Mouse (Mus musculus) liver, embryonic 16.5 days (tissue): ENCODE measurements around the gene Soga1. TPM values are rescaled to one million over a fixed set of nuclear protein-coding genes. Genes with fewer than 3 reads are reported as not detected.

ENCODE experiments used
- ATAC-seq: fragments of 200-750 bp; cut with Nextera tagmentation; 2 replicates; pipeline ENCODE4 v1.8.0; 2017; ENCODE audit warnings: low read depth, mild to moderate bottlenecking, moderate number of reproducible peaks, moderate library complexity
- H3K27ac ChIP-seq: fragments of 300-500 bp; sonication (generic); 2 replicates; pipeline ENCODE4 v1.5.1; 2014; ENCODE audit warnings: mild to moderate bottlenecking, low read length
- H3K27me3 ChIP-seq: fragments of 300-500 bp; sonication (generic); 2 replicates; pipeline ENCODE4 v1.6.1; 2014; ENCODE audit warnings: low read depth, low read length, mixed read lengths; ENCODE audit not compliant: control insufficient read depth, insufficient read depth
- H3K36me3 ChIP-seq: fragments of 300-500 bp; sonication (generic); 2 replicates; pipeline ENCODE4 v1.6.1; 2014; ENCODE audit warnings: mild to moderate bottlenecking; ENCODE audit not compliant: control insufficient read depth, insufficient read depth
- H3K4me1 ChIP-seq: fragments of 300-500 bp; sonication (generic); 2 replicates; pipeline ENCODE4 v1.6.1; 2014; ENCODE audit warnings: low read depth, low read length, mixed read lengths; ENCODE audit not compliant: control insufficient read depth
- H3K4me2 ChIP-seq: fragments of 300-500 bp; sonication (generic); 2 replicates; pipeline ENCODE4 v1.6.1; 2014; ENCODE audit warnings: low read depth, low read length, mixed read lengths
- H3K4me3 ChIP-seq: fragments of 300-500 bp; sonication (generic); 2 replicates; pipeline ENCODE4 v1.5.1; 2014; ENCODE audit warnings: low read depth, mild to moderate bottlenecking, low read length
- H3K9ac ChIP-seq: fragments of 300-500 bp; sonication (generic); 2 replicates; pipeline ENCODE4 v1.6.1; 2014; ENCODE audit warnings: low read depth, low read length
- H3K9me3 ChIP-seq: fragments of 300-500 bp; sonication (generic); replicated peaks from 2 replicates; pipeline ENCODE4 v1.6.1; 2016; ENCODE audit warnings: low read length; ENCODE audit not compliant: control insufficient read depth
- WGBS: fragments of 180-500 bp; shearing (Covaris S2); extraction: QIAGEN DNeasy Blood & Tissue Kit; methylation state at CpG from one replicate; pipeline ENCODE4 v1.1.7; 2014; ENCODE audit not compliant: insufficient replicate concordance; 5-methylcytosine and 5-hydroxymethylcytosine counted together
- polyA plus RNA-seq: library from polyadenylated mRNA; unstranded; fragments of >200 nt; fragmentation: Nextera tagmentation; extraction: Ambion mirVana; gene quantifications from 2 replicates; pipeline ENCODE4 v1.2.1, GENCODE M21; 2015

Gene Soga1
- polyA plus RNA-seq, 1 experiment from 2014 or later = 1.8 TPM

DNA sequence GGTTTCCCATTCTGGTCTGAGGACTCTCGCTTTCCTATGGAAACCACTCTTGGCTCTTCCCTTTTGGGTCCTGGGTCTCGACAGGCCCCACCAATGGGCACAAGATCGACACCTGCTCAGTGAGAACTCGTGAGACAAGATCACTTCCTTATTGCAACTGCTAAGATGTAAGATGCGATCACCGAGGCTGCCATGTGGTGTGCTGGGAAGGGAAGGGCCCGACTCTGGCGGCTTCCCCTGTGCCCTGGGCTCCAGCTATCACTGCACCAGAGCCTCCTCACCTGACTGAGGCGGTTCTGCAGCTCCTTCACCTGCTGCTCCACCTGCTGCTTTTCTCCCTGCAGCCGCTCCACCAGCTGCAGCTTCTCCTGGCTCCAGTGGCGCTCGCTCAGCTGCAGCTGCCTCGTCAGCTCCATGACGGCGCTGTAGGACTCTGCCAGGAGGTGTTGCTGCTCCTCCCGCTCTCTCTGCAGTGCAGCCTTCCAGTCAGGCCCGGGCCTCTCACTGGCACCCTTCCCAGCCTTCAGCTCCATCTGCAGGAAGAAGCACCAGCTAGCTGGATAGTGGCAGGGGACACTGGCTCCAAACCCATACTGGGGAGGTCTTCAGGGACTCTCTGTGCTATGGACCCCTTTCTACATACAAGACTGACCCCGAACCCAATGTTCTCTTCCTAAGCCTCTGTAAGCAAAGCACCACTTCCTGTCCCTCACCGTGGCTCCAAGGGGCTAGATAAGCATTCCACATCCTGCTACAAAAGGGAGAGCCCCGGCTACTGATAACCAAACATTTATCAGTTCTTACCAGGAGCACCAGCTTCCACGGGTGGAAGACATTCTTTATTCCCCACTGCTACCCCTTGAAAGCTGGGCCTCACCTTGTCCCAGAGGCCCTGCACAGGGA lies 51.7 kb downstream of the Soga1 start:
- peak; percentile 87 for ATAC-seq
- Histone ChIP-seq H3K4me3 (peak overlapping the region; percentile 61), H3K27me3 (no peaks in the 10 kb centered on the region), H3K4me2 (peak overlapping the region; percentile 82), H3K4me1 (peaks cover 31% of the 10 kb centered on the region), H3K27ac (peak overlapping the region; percentile 89), H3K36me3 (peaks cover 30% of the 10 kb centered on the region), H3K9me3 (peaks cover 6% of the 10 kb centered on the region), H3K9ac (peak overlapping the region; percentile 60)
- WGBS = 24% methylated on average over 21 of the region's 21 CpGs

DNA sequence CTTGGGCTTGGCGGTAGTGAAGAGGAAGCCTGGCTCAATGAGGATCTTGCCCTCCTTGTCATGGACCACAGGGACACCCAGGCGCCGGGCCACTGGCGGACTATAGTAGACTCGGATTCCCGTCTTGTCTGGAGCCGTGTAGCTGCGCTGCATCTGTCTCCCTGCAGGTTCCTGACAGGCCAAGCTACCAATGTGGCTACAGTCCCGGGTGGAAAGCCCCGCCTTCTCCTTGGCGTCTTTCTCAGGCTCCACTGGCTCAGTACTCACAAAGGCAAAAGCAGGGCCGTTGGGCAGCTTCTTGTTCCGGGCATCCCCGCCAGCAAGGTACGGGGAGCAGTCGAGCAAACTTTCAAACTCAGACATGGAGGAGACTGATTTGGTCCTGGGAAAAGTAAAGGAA lies 57.9 kb downstream of the Soga1 start:
- Histone ChIP-seq H3K4me2 (no peak overlapping the region), H3K36me3 (peaks cover 46% of the 10 kb centered on the region), H3K27me3 (no peaks in the 10 kb centered on the region), H3K4me1 (peaks cover 4% of the 10 kb centered on the region), H3K9me3 (peaks cover 6% of the 10 kb centered on the region), H3K27ac (no peak overlapping the region), H3K9ac (no peak overlapping the region), H3K4me3 (no peak overlapping the region)
- no peak for ATAC-seq
- whole genome bisulfite sequencing = 85% methylated on average over 16 of the region's 16 CpGs

DNA sequence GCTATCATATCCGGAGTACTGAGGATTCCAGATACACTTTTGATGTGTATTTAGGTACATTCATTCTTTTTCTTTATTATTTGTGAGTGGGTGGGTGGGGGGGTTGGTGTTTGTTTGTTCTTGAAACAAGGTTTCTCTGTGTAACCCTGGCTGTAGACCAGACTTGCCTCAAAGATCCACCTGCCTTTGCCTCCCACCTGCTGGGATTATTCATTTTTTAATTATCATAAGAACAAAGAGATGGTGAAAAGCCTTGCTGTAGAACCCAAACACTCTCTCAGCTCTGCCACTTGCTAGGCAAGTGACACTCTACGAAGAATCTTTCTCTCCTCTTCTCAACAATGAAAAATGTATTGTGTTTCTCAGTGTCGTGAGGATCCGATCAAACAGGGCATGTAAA lies 59.8 kb downstream of the Soga1 start:
- no peaks in the 10 kb centered on the region for H3K27me3 ChIP-seq
- no peak overlapping the region for H3K27ac ChIP-seq
- no peak overlapping the region for H3K4me2 ChIP-seq
- no peaks in the 10 kb centered on the region for H3K9me3 ChIP-seq
- H3K36me3 ChIP-seq = peaks cover 36% of the 10 kb centered on the region
- ATAC-seq = no peak
- H3K4me1 ChIP-seq = peaks cover 12% of the 10 kb centered on the region
- WGBS = 81% methylated on average over 4 of the region's 4 CpGs
- H3K9ac ChIP-seq = no peak overlapping the region
- H3K4me3 ChIP-seq = no peak overlapping the region

DNA sequence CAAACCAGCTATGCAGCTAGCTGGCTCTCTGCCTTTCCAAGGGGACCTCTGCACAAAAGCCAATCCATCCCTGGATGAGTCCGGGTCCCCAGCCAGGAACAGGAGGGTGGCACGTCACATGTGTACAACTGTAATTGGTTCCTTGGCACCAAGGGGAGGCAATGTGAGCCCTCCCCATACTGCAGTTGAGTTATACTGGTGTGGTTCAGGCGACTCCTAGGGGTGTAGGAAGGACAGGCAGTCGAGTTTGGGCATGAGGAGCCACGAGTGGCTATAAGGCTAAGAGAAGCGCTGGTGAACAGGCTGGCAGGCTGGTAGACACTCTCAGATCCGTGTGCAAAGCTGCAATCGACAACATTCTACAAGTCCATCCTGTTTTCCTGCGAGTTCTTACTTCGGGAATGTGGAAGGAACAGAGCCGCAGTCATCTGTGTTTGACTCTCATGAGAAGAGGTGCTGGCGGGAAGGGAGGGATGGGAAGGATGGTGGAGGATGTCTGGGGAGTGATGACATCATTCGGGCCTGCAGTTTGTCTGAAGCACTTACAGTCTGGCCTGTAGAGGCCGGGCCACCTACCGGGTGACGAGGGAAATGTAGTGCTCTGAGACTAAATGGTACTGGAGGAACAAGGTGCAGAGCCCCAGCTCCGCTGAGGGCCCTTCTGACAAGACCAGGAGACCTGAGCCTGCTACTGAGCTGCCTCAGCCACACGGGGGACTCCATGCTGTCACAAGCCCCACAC lies 62.4 kb downstream of the Soga1 start:
- Histone ChIP-seq H3K4me2 (no peak overlapping the region), H3K4me3 (no peak overlapping the region), H3K27ac (peak overlapping the region; percentile 10; the same call in 1 of the 2 replicates), H3K4me1 (peaks cover 20% of the 10 kb centered on the region), H3K9ac (no peak overlapping the region), H3K36me3 (peaks cover 20% of the 10 kb centered on the region), H3K27me3 (no peaks in the 10 kb centered on the region), H3K9me3 (no peaks in the 10 kb centered on the region)
- no peak for ATAC-seq
- WGBS = 72% methylated on average over 18 of the region's 18 CpGs

DNA sequence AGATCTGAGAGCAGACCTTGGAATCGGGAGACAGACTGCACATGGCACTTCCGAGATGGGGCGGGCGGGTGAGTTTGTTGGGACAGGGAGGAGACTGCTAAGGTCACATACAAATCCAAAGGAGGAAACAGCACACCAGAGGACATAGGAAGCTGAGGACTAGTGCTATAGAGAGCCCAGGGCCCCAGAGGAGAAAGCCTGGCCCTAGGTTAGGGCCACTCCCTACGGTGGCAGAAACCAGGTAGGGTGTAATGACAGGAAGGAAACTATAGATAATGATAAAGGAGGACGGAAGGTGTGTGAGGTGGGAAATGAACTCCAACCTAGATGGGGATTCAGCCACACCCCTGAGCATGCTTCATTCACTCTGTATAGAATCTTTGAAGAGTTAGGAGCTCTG lies 66.7 kb downstream of the Soga1 start:
- Histone ChIP-seq H3K4me2 (no peak overlapping the region), H3K4me3 (no peak overlapping the region), H3K27ac (no peak overlapping the region), H3K4me1 (peaks cover 37% of the 10 kb centered on the region), H3K9ac (no peak overlapping the region), H3K27me3 (no peaks in the 10 kb centered on the region), H3K36me3 (no peaks in the 10 kb centered on the region), H3K9me3 (no peaks in the 10 kb centered on the region)
- no peak for ATAC-seq
- WGBS = 59% methylated on average over 6 of the region's 6 CpGs

DNA sequence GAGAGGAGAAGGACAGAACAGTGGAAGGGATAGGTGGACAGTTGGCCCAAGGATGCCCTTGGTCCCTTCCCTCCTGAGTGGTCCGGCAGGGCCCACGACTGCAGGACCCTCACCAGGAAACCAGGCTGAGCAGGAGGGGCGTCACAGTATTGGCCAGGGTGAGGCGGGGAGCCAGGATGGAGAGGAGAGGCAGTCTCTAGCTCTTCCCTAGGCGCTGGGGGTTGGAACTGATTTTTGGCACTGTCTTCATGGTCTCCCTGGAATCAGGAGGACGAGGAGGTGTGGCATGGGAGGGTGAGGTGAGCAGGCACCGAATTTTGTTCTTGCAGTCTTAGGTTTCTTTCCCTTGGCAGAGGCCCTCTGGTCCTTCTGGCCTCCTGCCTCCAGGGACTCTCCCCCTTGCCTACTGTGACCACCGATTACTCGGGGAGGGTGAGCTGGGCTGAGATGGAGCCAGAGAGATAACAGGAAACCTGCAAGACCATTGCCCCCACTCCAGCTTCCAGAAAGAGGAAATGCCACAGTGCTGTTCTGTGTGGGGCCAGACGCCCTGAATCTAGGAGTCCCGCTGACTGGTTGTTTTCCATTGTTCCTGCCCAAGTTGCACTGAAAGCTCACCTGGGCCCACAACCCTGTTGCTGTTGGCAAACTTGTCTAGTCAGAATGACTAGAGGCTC lies 68.3 kb downstream of the Soga1 start:
- Histone ChIP-seq H3K4me1 (peaks cover 38% of the 10 kb centered on the region), H3K27ac (no peak overlapping the region), H3K4me2 (no peak overlapping the region), H3K36me3 (no peaks in the 10 kb centered on the region), H3K4me3 (no peak overlapping the region), H3K27me3 (no peaks in the 10 kb centered on the region), H3K9ac (no peak overlapping the region), H3K9me3 (no peaks in the 10 kb centered on the region)
- no peak for ATAC-seq
- 25% methylated on average over 11 of the region's 11 CpGs for WGBS

DNA sequence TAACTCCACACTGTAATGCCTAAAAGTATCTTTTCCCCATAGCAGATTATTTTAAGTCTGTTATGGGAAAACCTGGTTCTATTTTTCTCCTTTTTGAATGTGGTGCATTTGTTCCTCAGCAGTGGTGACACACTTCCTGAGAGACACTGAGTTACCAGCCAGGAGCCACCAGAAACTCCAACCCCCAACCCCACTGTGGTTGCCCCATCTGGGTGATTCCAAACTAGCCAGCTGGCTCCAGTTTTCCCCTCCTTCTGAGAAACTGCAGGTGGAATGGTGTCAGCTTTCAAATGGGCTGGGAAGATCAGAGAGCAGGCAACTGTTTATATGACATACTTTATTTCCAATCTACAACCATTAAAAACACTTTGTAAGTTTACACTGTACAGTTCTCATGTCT lies 68.9 kb downstream of the Soga1 start:
- Histone ChIP-seq H3K27ac (no peak overlapping the region), H3K27me3 (no peaks in the 10 kb centered on the region), H3K4me1 (peaks cover 37% of the 10 kb centered on the region), H3K36me3 (0 out of 2 replicates have a peak, but pooled peaks cover 2% of the 10 kb centered on the region), H3K4me2 (no peak overlapping the region), H3K9me3 (no peaks in the 10 kb centered on the region), H3K4me3 (no peak overlapping the region), H3K9ac (no peak overlapping the region)
- ATAC-seq = no peak

DNA sequence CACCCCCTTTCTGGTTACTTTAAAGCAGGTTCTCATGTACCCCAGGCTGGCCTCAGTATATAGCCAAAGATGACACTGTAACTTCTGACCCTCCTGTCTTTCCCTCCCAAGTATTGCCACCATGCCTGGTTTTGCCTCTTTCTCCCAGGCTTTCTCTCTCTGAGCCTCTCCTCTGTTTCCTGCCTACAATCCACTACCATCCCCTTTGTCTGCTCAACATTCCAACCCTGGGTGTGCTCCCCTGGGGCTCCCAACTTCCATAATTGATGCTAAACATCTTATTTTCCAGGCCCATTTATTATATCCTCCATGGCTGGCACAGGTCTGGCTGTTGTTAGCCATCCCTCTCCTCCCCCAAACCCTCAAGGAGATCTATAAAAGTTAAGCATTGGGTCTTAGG lies 70.5 kb downstream of the Soga1 start:
- H3K36me3 ChIP-seq = peaks cover 15% of the 10 kb centered on the region
- H3K9me3 ChIP-seq = no peaks in the 10 kb centered on the region
- peaks cover 37% of the 10 kb centered on the region for H3K4me1 ChIP-seq
- no peak overlapping the region for H3K4me3 ChIP-seq
- no peak for ATAC-seq
- no peaks in the 10 kb centered on the region for H3K27me3 ChIP-seq
- no peak overlapping the region for H3K9ac ChIP-seq
- H3K4me2 ChIP-seq = no peak overlapping the region
- no peak overlapping the region for H3K27ac ChIP-seq

DNA sequence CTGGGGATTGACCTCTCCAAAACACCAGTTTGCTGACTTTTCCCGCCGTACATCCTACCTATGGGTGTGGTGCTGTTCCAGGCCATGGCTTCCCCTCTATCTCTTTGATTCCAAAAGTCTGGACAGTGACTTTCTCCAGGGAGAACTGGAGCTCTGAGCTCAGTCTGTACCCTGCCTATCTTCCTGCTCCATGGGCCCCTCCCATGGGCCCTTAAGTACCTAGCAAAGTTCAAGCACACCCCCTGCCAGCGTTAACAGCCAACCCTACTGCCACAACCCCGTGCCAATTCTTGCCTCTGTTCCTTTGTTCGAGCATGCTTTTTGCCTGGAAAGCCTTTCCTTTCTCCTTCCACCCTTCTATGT lies 71.8 kb downstream of the Soga1 start:
- Histone ChIP-seq H3K4me2 (peak overlapping the region; percentile 84), H3K9me3 (no peaks in the 10 kb centered on the region), H3K4me1 (peaks cover 32% of the 10 kb centered on the region), H3K27ac (peak overlapping the region; percentile 86), H3K4me3 (peak overlapping the region; percentile 79), H3K9ac (peak overlapping the region; percentile 90), H3K27me3 (no peaks in the 10 kb centered on the region), H3K36me3 (peaks cover 21% of the 10 kb centered on the region)
- WGBS = 24% methylated on average over 5 of the region's 5 CpGs
- no peak; the same call in 1 of the 2 replicates for ATAC-seq
